Mouse (Mus musculus) adrenal gland, postnatal 25 days (tissue): ENCODE data around the gene Arhgap10. TPM values are rescaled to one million over a fixed set of nuclear protein-coding genes. Genes with fewer than 3 reads are reported as not detected.

ENCODE experiments used
- DNase-seq: peaks from one replicate; pipeline ENCODE4 v3.0.0; 2021; ENCODE audit warnings: mixed read lengths
- total RNA-seq: library from RNA; stranded (reverse); gene quantifications from 2 replicates; pipeline ENCODE4 v1.2.3, GENCODE M21; 2021

The Arhgap10 gene
- total RNA-seq, 1 experiment from 2014 or later, result 34.3 TPM

- no peak for DNase-seq
These were observed 239.5 kb downstream of the Arhgap10 start for GRCm38 (mm10) chr8:77278246-77278645.

DNA sequence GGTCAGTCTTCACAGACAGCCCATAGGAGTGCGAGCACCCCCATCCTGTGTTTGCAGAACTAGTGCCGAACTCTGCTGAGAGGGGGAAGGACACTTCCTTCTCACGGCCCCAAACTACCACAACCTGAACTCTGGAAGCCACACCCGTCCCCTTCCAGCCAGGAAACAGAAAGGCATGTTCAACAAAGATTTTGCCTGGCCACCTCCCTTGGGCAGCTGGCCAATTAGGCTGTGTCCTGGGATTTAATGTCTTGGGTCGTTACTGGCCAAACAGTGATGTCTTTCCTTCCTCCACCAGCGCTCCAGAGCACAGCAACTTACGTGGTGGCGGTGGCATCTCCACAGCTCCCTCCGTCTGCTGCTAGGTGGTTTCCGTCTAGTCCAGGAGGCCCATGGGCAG is 240.9 kb downstream of the Arhgap10 start:
- DNase-seq, result peak; percentile 25

DNA sequence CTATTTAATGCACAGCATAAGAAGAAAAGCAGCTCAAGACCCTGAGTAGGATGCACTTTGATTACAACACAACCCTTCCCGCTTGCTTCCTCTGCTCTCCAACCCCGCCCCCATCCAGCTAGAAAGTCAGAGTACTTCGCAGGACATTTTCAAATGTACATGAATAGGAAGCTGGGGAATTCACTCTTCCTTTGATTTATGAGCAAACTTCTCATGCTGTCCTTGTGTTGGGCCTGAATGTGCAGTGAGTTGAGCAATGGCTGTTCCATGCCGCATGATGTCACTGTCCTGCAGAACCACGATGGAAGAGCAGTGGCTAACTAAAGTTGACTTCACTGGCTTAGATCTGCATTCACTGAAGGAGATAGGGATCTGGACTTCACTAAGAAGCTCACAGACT is 242.2 kb downstream of the Arhgap10 start:
- DNase-seq, result peak; percentile 17

- no peak for DNase-seq
These were observed 245.6 kb downstream of the Arhgap10 start for GRCm38 (mm10) chr8:77272136-77272535.

DNA sequence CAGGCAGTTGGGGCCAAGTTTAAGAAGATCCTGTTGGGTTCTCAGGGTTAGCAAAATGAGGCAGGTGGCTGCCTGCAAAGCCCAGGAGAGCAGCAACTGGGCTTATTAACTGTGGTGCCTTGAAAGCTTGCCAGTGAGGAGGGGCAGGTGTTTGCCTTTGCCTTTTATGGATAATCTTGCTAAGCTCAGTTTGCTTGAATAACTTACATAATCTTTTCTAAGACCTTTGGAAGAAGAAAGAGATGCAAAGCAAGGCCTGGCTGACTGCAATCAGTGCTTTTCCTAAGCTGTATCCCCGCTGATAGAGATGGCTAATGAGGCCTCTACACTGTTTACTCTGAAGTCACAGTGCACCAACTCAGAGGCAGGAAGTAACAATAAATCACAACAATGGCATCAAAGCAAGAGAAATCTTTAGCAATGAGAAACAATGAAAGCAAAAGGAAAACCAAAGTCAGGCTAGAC is 249.8 kb downstream of the Arhgap10 start:
- no peak for DNase-seq

DNA sequence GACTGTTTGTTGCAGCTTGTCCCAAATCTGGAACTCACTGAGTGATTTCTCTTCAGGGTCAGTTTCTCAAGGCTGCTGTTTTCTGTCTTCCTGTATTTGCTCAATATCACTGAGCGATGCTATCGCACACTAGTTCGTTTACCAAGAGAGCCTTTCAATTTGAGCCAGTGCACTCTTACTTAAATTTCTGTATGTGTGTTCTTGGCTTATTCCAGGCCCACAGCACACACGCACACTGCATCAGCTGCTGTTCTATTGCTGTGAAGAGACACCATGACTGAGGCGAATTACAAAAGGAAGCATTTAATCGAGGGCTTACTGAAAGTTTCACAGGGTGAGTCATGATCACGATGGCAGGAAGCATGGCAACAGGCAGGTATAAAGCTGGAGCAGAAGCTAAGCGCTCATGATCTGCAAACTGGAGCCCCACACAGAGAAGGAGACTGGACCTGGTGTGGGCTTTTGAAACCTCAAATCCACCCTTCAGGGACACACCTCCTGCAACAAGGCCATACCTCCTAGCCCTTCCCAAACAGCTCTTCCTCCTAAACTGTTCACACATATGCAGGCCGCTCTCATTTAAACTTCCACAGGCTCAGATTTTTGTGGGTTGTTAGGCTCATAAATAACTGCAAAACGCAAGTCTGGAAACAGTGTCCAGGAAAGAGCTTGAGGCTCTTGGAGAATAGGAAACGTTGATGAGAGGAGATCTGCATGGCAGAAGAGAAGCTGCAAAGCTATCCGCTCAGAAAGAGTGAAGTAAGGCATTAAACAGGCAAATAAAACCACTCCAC is 255.3 kb downstream of the Arhgap10 start:
- DNase-seq, result no peak

DNA sequence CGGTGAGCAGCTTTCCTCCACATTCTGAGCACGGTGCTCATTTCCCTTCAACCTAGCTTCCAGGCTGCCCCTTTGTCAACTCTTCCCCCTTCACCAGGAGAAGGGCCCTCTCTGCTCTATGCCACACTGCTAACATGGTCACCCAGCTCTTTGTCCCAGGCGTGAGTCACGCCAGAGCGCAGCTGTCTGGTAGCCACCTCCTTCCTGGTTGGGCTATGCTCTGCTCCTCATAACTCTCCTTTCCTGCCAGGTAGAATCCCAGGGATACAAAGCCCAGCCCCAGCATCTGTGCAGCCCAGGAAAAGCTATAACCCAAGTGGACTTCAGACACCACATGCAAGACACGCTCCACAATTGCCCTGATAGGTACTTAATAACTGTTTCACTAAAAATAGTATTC is 256.5 kb downstream of the Arhgap10 start:
- no peak for DNase-seq

DNA sequence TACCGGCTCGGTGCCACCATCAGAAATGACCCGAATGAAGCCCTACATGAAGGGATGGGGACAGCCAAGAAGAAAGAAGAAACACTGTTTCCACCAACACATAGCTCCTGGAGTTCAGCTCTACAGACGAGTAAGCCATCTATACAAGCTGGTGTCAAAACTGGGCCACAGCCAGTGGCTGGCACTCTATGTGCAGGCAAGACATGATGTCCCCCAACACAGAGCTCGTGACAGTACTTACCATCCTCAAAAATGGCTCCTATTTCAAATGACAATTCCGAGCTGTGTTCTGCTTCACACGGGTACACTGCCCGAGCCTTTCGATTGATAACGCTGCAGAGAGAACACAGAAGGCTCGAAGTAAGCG is 260.7 kb downstream of the Arhgap10 start:
- no peak for DNase-seq

GRCm38 (mm10) chr8:77256450-77257084 is 261.2 kb downstream of the Arhgap10 start:
- DNase-seq, result no peak

DNA sequence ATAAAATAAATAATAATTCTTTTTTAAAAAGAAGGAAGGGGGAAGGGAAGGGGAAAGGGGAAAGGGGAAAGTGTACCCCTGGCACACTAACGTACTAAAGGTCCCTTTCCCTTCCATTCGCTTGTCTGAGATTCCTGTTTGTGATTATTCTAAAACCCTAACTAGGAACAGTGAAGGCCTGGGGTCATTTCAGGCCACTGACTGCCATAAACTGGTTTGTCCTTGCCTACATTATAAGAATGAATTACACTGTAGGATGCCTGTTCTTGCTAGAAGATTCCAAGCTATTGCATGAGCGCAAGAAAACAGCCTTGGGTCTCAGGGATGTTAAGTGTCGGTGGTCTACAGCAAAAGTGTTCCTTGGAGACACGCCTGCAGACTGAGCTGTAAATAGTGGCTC is 263.3 kb downstream of the Arhgap10 start:
- no peak for DNase-seq

GRCm38 (mm10) chr8:77251134-77251533 is 266.6 kb downstream of the Arhgap10 start:
- DNase-seq, result no peak

GRCm38 (mm10) chr8:77250094-77250493 is 267.7 kb downstream of the Arhgap10 start:
- DNase-seq, result no peak

DNA sequence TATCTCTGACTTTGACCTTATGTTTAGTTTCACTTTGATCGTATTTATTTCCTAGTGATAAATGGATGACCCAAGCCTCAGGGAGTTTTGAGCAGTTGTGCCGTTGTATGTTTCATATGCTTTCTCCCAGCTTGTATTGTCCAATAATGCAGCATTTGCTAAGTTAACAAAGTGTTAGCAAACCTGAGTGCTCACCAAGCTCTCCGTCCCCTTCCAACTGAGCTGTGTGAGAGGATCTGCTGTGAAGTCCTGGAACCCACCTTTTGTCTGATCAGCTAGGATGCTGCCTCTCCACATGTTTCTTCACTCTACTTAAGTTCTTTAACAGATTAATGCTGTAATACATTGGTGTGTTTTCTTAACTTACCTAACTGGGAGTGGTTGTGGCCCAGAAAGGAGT is 276.4 kb downstream of the Arhgap10 start:
- no peak for DNase-seq

GRCm38 (mm10) chr8:77239462-77239861 is 278.3 kb downstream of the Arhgap10 start:
- DNase-seq, result no peak

GRCm38 (mm10) chr8:77236701-77237100 is 281.1 kb downstream of the Arhgap10 start:
- DNase-seq, result peak; percentile 22

- DNase-seq, result no peak
These were observed 285.3 kb downstream of the Arhgap10 start for GRCm38 (mm10) chr8:77232411-77232810.

- no peak for DNase-seq
These were observed 285.9 kb downstream of the Arhgap10 start for GRCm38 (mm10) chr8:77231834-77232233.

- no peak for DNase-seq
These were observed 286.5 kb downstream of the Arhgap10 start for GRCm38 (mm10) chr8:77231211-77231610.

- DNase-seq, result no peak
These were observed 289.1 kb downstream of the Arhgap10 start for GRCm38 (mm10) chr8:77228688-77229087.

GRCm38 (mm10) chr8:77227742-77228141 is 290.0 kb downstream of the Arhgap10 start:
- no peak for DNase-seq

DNA sequence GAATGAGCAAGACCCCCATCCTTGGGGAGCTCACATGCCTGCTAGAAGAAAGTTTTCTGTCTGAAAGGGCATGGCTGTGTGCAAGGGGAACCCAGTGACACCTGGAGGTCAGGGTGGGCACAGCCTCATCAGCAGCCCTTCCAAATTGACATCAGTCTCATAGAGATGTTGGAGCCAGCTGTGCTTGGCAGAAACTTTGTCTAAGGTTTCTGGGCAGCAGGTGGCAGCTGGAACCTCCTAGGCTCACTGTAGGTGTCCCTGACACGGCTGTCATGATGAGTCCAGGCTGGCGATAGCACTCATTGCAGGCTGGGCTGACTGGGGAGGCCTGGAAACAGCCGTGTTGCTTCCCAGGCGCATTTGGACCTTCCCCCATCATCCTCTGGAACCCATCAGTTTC is 294.6 kb downstream of the Arhgap10 start:
- DNase-seq, result no peak

DNA sequence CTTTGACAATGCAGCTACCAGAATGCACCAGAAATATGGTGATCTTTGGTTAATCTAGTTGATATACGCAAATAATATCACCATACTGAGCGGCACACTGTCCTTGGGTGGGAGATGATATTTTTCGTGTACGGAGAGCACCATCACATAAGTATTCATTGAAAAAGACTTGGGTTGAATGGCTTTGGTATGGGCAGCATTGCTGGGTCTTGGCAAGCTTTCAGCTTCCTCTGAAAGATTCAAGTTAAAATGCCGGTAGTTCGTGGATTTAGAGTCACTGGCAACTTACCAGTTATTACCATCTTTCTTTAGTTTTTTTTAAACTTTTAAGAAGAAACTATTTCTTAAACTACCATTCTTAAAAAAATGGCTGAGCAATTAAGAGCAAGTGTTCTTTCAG is 302.6 kb downstream of the Arhgap10 start:
- DNase-seq, result no peak

GRCm38 (mm10) chr8:77214665-77215064 is 303.1 kb downstream of the Arhgap10 start:
- no peak for DNase-seq

DNA sequence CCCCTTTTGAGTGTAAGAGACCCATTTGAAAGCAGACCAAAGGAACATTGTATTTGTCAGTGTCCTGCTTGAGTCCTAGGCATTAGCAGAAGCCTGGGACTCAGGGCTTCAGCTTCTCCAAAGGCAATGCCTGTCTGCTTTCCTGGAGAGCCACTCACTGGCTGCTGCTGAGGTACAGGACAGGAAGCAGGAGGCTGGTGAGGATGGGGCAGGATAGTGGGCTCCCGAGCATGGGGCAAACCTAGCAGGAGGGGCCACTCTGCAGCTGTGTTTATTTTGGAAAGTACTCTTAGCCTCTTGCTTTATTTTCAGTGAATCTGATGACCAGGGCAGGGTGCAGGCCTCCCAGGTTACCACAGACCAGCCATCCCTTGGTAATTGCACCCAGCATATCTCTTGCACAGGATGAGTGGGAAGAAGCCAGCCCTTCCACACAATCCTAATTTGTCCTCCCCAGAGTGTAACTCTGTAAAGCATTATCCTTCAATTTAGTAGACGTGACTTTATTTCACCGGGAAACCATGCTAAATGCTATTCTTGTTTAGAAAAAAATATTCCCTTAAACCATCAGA is 303.8 kb downstream of the Arhgap10 start:
- no peak for DNase-seq
